Mouse (Mus musculus) stomach, embryonic 16.5 days (tissue): ENCODE results near the gene Abca8a. TPM values are rescaled to one million over a fixed set of nuclear protein-coding genes. Genes with fewer than 3 reads are reported as not detected.

ENCODE experiments used
- ATAC-seq: fragments of 200-750 bp; cut with Nextera tagmentation; 2 replicates; pipeline ENCODE4 v1.8.0; 2017; ENCODE audit warnings: moderate number of reproducible peaks, moderate TSS enrichment; ENCODE audit not compliant: insufficient read depth, low FRiP score
- H3K27ac ChIP-seq: fragments of 300-500 bp; sonication (generic); 2 replicates; pipeline ENCODE4 v1.5.1; 2014; ENCODE audit warnings: low read length
- H3K27me3 ChIP-seq: fragments of 300-500 bp; sonication (generic); 2 replicates; pipeline ENCODE4 v1.6.1; 2014; ENCODE audit warnings: low read length, control low read depth, mixed read lengths; ENCODE audit not compliant: control insufficient read depth, insufficient read depth
- H3K36me3 ChIP-seq: fragments of 300-500 bp; sonication (generic); 2 replicates; pipeline ENCODE4 v1.6.1; 2014; ENCODE audit warnings: low read length; ENCODE audit not compliant: control insufficient read depth, insufficient read depth
- H3K4me1 ChIP-seq: fragments of 300-500 bp; sonication (generic); 2 replicates; pipeline ENCODE4 v1.6.1; 2014; ENCODE audit warnings: low read length, control low read depth, mixed read lengths; ENCODE audit not compliant: control insufficient read depth, insufficient read depth
- H3K4me2 ChIP-seq: fragments of 300-500 bp; sonication (generic); 2 replicates; pipeline ENCODE4 v1.6.1; 2014; ENCODE audit warnings: low read depth, low read length, mixed read lengths
- H3K4me3 ChIP-seq: fragments of 300-500 bp; sonication (generic); replicated peaks from 2 replicates; pipeline ENCODE4 v1.5.1; 2014; ENCODE audit warnings: mild to moderate bottlenecking, low read length
- H3K9ac ChIP-seq: fragments of 300-500 bp; sonication (generic); 2 replicates; pipeline ENCODE4 v1.6.1; 2014; ENCODE audit warnings: low read length
- H3K9me3 ChIP-seq: fragments of 300-500 bp; sonication (generic); replicated peaks from 2 replicates; pipeline ENCODE4 v1.6.1; 2016; ENCODE audit warnings: low read length, control low read depth; ENCODE audit not compliant: control insufficient read depth
- WGBS: fragments of 180-500 bp; shearing (Covaris S2); extraction: QIAGEN DNeasy Blood & Tissue Kit; methylation state at CpG from one replicate; pipeline ENCODE4 v1.1.7; 2014; 5-methylcytosine and 5-hydroxymethylcytosine counted together
- polyA plus RNA-seq: library from polyadenylated mRNA; unstranded; fragments of >200 nt; fragmentation: Nextera tagmentation; extraction: Ambion mirVana; gene quantifications from 2 replicates; pipeline ENCODE4 v1.2.1, GENCODE M21; 2015

Gene Abca8a
- polyA plus RNA-seq, 1 experiment from 2014 or later = 4.3 TPM

- Histone ChIP-seq H3K36me3 (no peaks in the 10 kb centered on the region), H3K9ac (no peak overlapping the region), H3K4me2 (no peak overlapping the region), H3K27me3 (no peaks in the 10 kb centered on the region), H3K4me1 (peaks cover 3% of the 10 kb centered on the region; the same call in 1 of the 2 replicates), H3K27ac (no peak overlapping the region), H3K9me3 (no peaks in the 10 kb centered on the region), H3K4me3 (no peak overlapping the region)
- no peak for ATAC-seq
- 70% methylated on average over 2 of the region's 2 CpGs for WGBS
Observed at GRCm38 (mm10) chr11:110091328-110091727, 4.5 kb downstream of the Abca8a start.

DNA sequence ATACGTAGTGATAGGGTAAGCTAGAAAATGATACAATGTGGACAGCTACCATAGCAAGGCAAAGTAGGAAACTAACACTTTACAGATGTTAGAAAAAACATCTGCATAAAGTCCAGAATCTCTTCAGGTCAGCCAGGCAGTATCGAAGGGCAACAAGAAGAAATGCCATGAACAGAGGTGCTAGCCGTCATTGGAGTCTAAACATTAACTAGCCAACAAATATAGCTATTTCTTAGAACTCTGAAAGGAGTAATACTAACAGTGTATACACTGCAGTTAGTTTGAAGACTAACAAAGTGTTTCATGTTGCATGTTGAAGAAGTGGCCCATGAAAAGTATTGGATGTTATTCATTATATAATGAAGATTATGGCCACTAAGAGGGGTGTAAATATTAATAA is 23.6 kb downstream of the Abca8a start:
- H3K27me3 ChIP-seq = no peaks in the 10 kb centered on the region
- H3K4me2 ChIP-seq = no peak overlapping the region
- no peaks in the 10 kb centered on the region for H3K36me3 ChIP-seq
- H3K9ac ChIP-seq = no peak overlapping the region
- no peak overlapping the region for H3K27ac ChIP-seq
- H3K4me3 ChIP-seq = no peak overlapping the region
- WGBS = 60% methylated on average over 3 of the region's 3 CpGs
- no peak for ATAC-seq
- H3K9me3 ChIP-seq = no peaks in the 10 kb centered on the region
- H3K4me1 ChIP-seq = no peaks in the 10 kb centered on the region

DNA sequence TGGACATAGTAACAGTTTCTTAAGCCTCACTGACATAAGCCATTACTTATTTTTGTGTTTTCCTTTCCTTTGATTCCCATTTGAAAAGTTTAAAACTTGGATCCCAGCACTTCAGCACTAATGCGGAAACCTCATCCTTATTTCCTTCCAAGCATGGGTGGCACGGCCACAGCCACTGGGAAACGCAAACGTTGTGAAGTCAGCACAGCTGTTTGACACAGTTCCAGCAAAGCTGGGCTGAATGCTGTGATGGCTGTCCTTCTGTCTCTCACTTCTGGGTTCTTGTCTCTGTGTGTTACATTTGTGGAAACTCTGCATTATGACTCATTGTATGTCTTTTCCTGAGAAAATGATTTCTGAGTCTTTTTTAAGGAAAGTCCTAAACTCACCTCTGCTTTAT is 34.7 kb downstream of the Abca8a start:
- WGBS = 44% methylated on average over 4 of the region's 4 CpGs
- ATAC-seq = no peak

DNA sequence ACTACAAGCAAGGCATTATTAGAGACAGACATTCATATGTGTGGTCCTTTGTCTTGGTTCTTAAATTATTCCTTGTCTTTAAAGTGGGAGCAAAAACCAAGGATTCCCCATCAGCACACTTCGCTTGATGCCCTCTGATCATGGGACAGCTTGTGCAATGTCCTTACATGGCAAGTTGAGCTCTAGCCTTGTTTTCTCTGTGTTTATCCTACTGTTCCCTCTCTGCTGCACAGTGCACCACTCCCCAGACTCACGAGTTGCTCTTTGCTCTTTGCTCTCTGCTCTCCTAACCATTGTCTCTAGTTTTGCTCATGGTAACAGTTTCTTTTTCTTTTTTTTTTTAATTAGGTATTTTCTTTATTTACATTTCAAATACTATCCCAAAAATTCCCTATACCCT is 35.7 kb downstream of the Abca8a start:
- Histone ChIP-seq H3K9ac (no peak overlapping the region), H3K27me3 (no peaks in the 10 kb centered on the region), H3K9me3 (no peaks in the 10 kb centered on the region), H3K4me3 (no peak overlapping the region), H3K36me3 (no peaks in the 10 kb centered on the region), H3K27ac (no peak overlapping the region), H3K4me1 (no peaks in the 10 kb centered on the region), H3K4me2 (no peak overlapping the region)
- ATAC-seq = no peak
- 59% methylated on average over 2 of the region's 2 CpGs for WGBS

More for the DNA sequence above, 34.7 kb downstream of the Abca8a start:
- no peak overlapping the region for H3K4me3 ChIP-seq
- no peak overlapping the region for H3K27ac ChIP-seq
- no peaks in the 10 kb centered on the region for H3K4me1 ChIP-seq
- no peak overlapping the region for H3K4me2 ChIP-seq
- H3K36me3 ChIP-seq = no peaks in the 10 kb centered on the region
- no peak overlapping the region for H3K9ac ChIP-seq
- H3K9me3 ChIP-seq = no peaks in the 10 kb centered on the region
- no peaks in the 10 kb centered on the region for H3K27me3 ChIP-seq

GRCm38 (mm10) chr11:110053681-110054080 is 42.1 kb downstream of the Abca8a start:
- Histone ChIP-seq H3K4me3 (no peak overlapping the region), H3K36me3 (no peaks in the 10 kb centered on the region), H3K9me3 (no peaks in the 10 kb centered on the region; the same call in 1 of the 2 replicates), H3K4me1 (no peaks in the 10 kb centered on the region), H3K9ac (no peak overlapping the region), H3K27me3 (no peaks in the 10 kb centered on the region), H3K4me2 (no peak overlapping the region), H3K27ac (no peak overlapping the region)
- no peak for ATAC-seq
- WGBS = 57% methylated on average over 3 of the region's 3 CpGs

GRCm38 (mm10) chr11:110037795-110038194 is 58.0 kb downstream of the Abca8a start:
- Histone ChIP-seq H3K9ac (no peak overlapping the region), H3K4me3 (no peak overlapping the region), H3K9me3 (no peaks in the 10 kb centered on the region), H3K4me2 (no peak overlapping the region), H3K27me3 (no peaks in the 10 kb centered on the region), H3K36me3 (no peaks in the 10 kb centered on the region), H3K27ac (no peak overlapping the region), H3K4me1 (no peaks in the 10 kb centered on the region)
- WGBS = 84% methylated on average over 2 of the region's 2 CpGs
- no peak for ATAC-seq

DNA sequence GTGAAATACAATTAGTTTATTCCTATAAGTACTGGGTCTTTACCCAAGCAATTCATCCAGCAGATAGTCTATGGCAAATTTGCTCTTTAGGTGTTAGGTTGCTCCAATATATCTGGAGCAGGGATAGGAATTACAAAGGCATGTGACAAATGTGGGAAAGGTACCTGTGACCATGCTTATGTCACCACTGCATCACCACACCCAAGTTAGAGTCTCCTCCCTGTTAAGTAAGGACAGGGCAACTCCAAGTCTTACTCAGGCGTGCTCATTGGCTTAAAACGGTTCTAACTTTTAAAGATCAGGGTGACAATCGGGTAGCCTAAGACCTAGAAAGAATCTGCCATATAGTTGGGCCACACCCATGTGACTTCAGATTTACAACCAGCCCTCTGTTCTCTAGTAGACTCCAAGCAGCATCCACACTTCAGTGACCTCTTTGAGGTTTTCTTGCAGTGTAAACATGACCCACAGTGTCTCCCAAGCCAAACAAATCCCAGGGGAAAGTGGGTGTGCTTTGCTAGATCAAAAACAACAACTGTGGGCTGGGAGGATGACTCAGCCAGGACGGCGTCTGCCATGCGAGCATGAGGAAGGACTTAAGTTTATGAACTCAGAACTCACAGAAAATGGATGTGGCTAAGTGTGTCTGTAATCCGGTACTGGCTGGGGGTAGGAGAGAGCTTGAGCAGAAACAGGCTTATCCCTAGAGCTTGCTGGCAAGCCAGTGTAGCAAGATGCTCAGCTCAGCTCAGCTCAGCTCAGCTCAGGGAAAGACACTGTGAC is 66.7 kb downstream of the Abca8a start:
- H3K27ac ChIP-seq = no peak overlapping the region
- peak; percentile 44 for ATAC-seq
- H3K27me3 ChIP-seq = no peaks in the 10 kb centered on the region
- H3K4me3 ChIP-seq = no peak overlapping the region
- WGBS = 32% methylated on average over 7 of the region's 7 CpGs
- no peak overlapping the region for H3K9ac ChIP-seq
- H3K36me3 ChIP-seq = no peaks in the 10 kb centered on the region
- no peaks in the 10 kb centered on the region for H3K4me1 ChIP-seq
- no peaks in the 10 kb centered on the region for H3K9me3 ChIP-seq
- H3K4me2 ChIP-seq = no peak overlapping the region

- 63% methylated on average over 2 of the region's 2 CpGs for WGBS
- Histone ChIP-seq H3K36me3 (no peaks in the 10 kb centered on the region), H3K4me2 (no peak overlapping the region), H3K27me3 (no peaks in the 10 kb centered on the region), H3K9ac (no peak overlapping the region), H3K27ac (no peak overlapping the region), H3K9me3 (no peaks in the 10 kb centered on the region), H3K4me3 (no peak overlapping the region), H3K4me1 (no peaks in the 10 kb centered on the region)
- no peak for ATAC-seq
Observed at GRCm38 (mm10) chr11:110010836-110011546, 84.8 kb downstream of the Abca8a start.

DNA sequence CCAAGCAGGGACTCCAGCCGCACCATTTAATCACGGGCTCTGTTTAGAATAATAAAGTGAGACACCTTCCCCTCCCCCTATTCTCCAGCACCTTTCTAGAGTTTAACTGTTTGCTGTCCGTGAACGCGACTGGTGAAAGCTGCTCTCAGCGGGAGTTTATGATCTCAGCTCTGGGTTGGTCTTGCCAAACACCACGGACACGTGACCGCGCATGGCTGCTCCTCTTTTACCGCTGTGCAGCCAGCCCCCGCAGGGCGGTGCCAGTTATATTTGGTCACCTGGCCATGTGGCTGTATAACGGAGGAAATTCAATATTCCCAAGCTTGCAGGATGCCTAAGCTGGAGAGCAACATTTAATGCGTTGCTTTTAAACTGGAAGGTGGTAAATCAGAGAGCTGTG is 100.2 kb downstream of the Abca8a start, which contains the start of gene Abca8b:
Abca8b (minus strand) TSS at position 222 of the 400 bp plus-strand sequence.
- no peaks in the 10 kb centered on the region for H3K27me3 ChIP-seq
- peak; percentile 92 for ATAC-seq
- H3K9ac ChIP-seq = peak within 1 kb of the TSS; percentile 55
- no peaks in the 10 kb centered on the region for H3K9me3 ChIP-seq
- under 1% methylated on average over 15 of the region's 15 CpGs for WGBS
- H3K4me2 ChIP-seq = peak within 1 kb of the TSS; percentile 70
- no peaks in the 10 kb centered on the region for H3K36me3 ChIP-seq
- peak within 1 kb of the TSS; percentile 50 for H3K4me3 ChIP-seq
- no peak within 1 kb of the TSS for H3K27ac ChIP-seq
- H3K4me1 ChIP-seq = no peaks in the 10 kb centered on the region
